In genomic region chr9:9316021-9316420, GRCm38 (mm10) we compare ENCODE assay signal across 25 mouse cellular contexts.
"Had no signal": no experiment of that assay in that cellular context is flagged by ENCODE, and none has a peak within 500 bp of the region (broad histone marks: within the 10 kb centered on the region; RNA-seq: fewer than 3 reads in every experiment).

No protein-coding gene starts in this region.

- ATAC-seq: hindbrain, postnatal 0 days; intestine, embryonic 16.5 days; liver, embryonic 12.5 days had no signal

- DNase-seq: gastrocnemius, postnatal 14 days; gastrocnemius, postnatal 36 days; heart, adult 2 months; heart, postnatal 14 days; heart, postnatal 36 days; kidney, adult 11 months; kidney, adult 2 months; kidney, adult 9 months; kidney, postnatal 14 days; kidney, postnatal 36 days; layer of hippocampus, adult 9-11 months; layer of hippocampus, postnatal 36 days; left cerebral cortex, postnatal 4 days had no signal

- H3K4me1 ChIP-seq: heart, embryonic 13.5 days; heart, embryonic 15.5 days; kidney, embryonic 15.5 days; limb, embryonic 13.5 days; limb, embryonic 15.5 days; liver, embryonic 12.5 days had no signal

- H3K27me3 ChIP-seq: heart, embryonic 13.5 days; heart, embryonic 15.5 days; hindbrain, embryonic 12.5 days; kidney, embryonic 15.5 days; limb, embryonic 13.5 days; limb, embryonic 15.5 days; liver, embryonic 12.5 days had no signal

- H3K9ac ChIP-seq: heart, embryonic 13.5 days; heart, embryonic 15.5 days; hindbrain, embryonic 12.5 days; hindbrain, embryonic 14.5 days; kidney, embryonic 15.5 days; limb, embryonic 13.5 days; limb, embryonic 15.5 days; liver, embryonic 12.5 days had no signal

- H3K27ac ChIP-seq: heart, adult 2 months; heart, embryonic 13.5 days; heart, embryonic 15.5 days; hindbrain, embryonic 12.5 days; hindbrain, embryonic 14.5 days; hindbrain, postnatal 0 days; kidney, embryonic 15.5 days; kidney, postnatal 0 days; limb, embryonic 13.5 days; limb, embryonic 15.5 days; liver, embryonic 12.5 days had no signal

- H3K36me3 ChIP-seq: heart, embryonic 13.5 days; heart, embryonic 15.5 days; hindbrain, embryonic 12.5 days; kidney, embryonic 15.5 days; limb, embryonic 13.5 days; limb, embryonic 15.5 days; liver, embryonic 12.5 days had no signal

- H3K4me3 ChIP-seq: heart, adult 2 months; heart, embryonic 13.5 days; heart, embryonic 15.5 days; hindbrain, embryonic 12.5 days; kidney, embryonic 15.5 days; limb, embryonic 13.5 days; limb, embryonic 15.5 days; liver, embryonic 12.5 days had no signal

- H3K4me2 ChIP-seq: heart, embryonic 11.5 days; heart, embryonic 13.5 days; heart, embryonic 15.5 days; hindbrain, embryonic 12.5 days; hindbrain, embryonic 14.5 days; kidney, embryonic 15.5 days; limb, embryonic 13.5 days; limb, embryonic 15.5 days; liver, embryonic 12.5 days had no signal

- H3K9me3 ChIP-seq: heart, embryonic 13.5 days; heart, embryonic 15.5 days; hindbrain, embryonic 12.5 days; kidney, embryonic 15.5 days; limb, embryonic 13.5 days; limb, embryonic 15.5 days; liver, embryonic 12.5 days had no signal
